Mouse (Mus musculus) limb, embryonic 11.5 days (tissue): ENCODE measurements around the gene Pdia6. TPM values are rescaled to one million over a fixed set of nuclear protein-coding genes. Genes with fewer than 3 reads are reported as not detected.
A peak's percentile ranks its signal among the peaks of the same experiment; 100 is the strongest.

Source experiments
- ATAC-seq: fragments of 200-750 bp; cut with Nextera tagmentation; 2 replicates; pipeline ENCODE4 v1.8.0; 2017; ENCODE audit warnings: low read depth; ENCODE audit not compliant: insufficient number of reproducible peaks, low FRiP score, low TSS enrichment
- DNase-seq: peaks from one replicate; pipeline ENCODE4 v3.0.0-alpha.2; 2015; ENCODE audit warnings: low spot score
- H3K27ac ChIP-seq: fragments of 300-500 bp; sonication (generic); replicated peaks from 2 replicates; pipeline ENCODE4 v1.5.1; 2014; ENCODE audit warnings: low read depth, mild to moderate bottlenecking, low read length
- H3K27me3 ChIP-seq: fragments of 300-500 bp; sonication (generic); 2 replicates; pipeline ENCODE4 v1.6.1; 2014; ENCODE audit warnings: mild to moderate bottlenecking, low read length, mixed read lengths; ENCODE audit not compliant: control insufficient read depth, insufficient read depth
- H3K36me3 ChIP-seq: fragments of 300-500 bp; sonication (generic); 2 replicates; pipeline ENCODE4 v1.6.1; 2014; ENCODE audit warnings: mild to moderate bottlenecking, low read length, moderate library complexity, mixed read lengths; ENCODE audit not compliant: control insufficient read depth, insufficient read depth
- H3K4me1 ChIP-seq: fragments of 300-500 bp; sonication (generic); 2 replicates; pipeline ENCODE4 v1.6.1; 2014; ENCODE audit warnings: low read length, mixed read lengths; ENCODE audit not compliant: control insufficient read depth, insufficient read depth
- H3K4me2 ChIP-seq: fragments of 300-500 bp; sonication (generic); 2 replicates; pipeline ENCODE4 v1.6.1; 2014; ENCODE audit warnings: low read depth, mild to moderate bottlenecking, moderate library complexity; ENCODE audit not compliant: severe bottlenecking
- H3K4me3 ChIP-seq: fragments of 300-500 bp; sonication (generic); 2 replicates; pipeline ENCODE4 v1.5.1; 2014; ENCODE audit warnings: low read depth, low read length
- H3K9ac ChIP-seq: fragments of 300-500 bp; sonication (generic); 2 replicates; pipeline ENCODE4 v1.6.1; 2014; ENCODE audit warnings: mild to moderate bottlenecking, low read length
- H3K9me3 ChIP-seq: fragments of 300-500 bp; sonication (generic); 2 replicates; pipeline ENCODE4 v1.6.1; 2016; ENCODE audit warnings: low read length; ENCODE audit not compliant: control insufficient read depth
- WGBS: fragments of 180-500 bp; shearing (Covaris S2); extraction: QIAGEN DNeasy Blood & Tissue Kit; methylation state at CpG from one replicate; pipeline ENCODE4 v1.1.7; 2014; 5-methylcytosine and 5-hydroxymethylcytosine counted together
- polyA plus RNA-seq: library from polyadenylated mRNA; unstranded; fragments of >200 nt; fragmentation: Nextera tagmentation; extraction: Ambion mirVana; gene quantifications from 2 replicates; pipeline ENCODE4 v1.2.1, GENCODE M21; 2014

The Pdia6 gene
- polyA plus RNA-seq, 1 experiment from 2014 or later: 604 TPM

GRCm38 (mm10) chr12:17230581-17230980, 35.8 kb upstream of the Pdia6 start:
- ATAC-seq: no peak
- 78% methylated on average over 5 of the region's 5 CpGs for WGBS

GRCm38 (mm10) chr12:17231513-17231912, 34.8 kb upstream of the Pdia6 start:
- no peak overlapping the region for H3K4me2 ChIP-seq
- H3K4me1 ChIP-seq: no peaks in the 10 kb centered on the region; the same call in 1 of the 2 replicates
- no peaks in the 10 kb centered on the region for H3K36me3 ChIP-seq
- H3K27me3 ChIP-seq: no peaks in the 10 kb centered on the region
- 83% methylated on average over 14 of the region's 14 CpGs for WGBS
- no peak for ATAC-seq
- H3K9ac ChIP-seq: no peak overlapping the region
- no peaks in the 10 kb centered on the region for H3K9me3 ChIP-seq
- H3K27ac ChIP-seq: no peak overlapping the region
- DNase-seq: no peak
- H3K4me3 ChIP-seq: no peak overlapping the region

More at GRCm38 (mm10) chr12:17230581-17230980, 35.8 kb upstream of the Pdia6 start:
- Histone ChIP-seq H3K4me2 (no peak overlapping the region), H3K36me3 (no peaks in the 10 kb centered on the region), H3K4me3 (no peak overlapping the region), H3K9ac (no peak overlapping the region), H3K27ac (no peak overlapping the region), H3K27me3 (no peaks in the 10 kb centered on the region), H3K9me3 (no peaks in the 10 kb centered on the region), H3K4me1 (no peaks in the 10 kb centered on the region)
- DNase-seq: no peak

DNA sequence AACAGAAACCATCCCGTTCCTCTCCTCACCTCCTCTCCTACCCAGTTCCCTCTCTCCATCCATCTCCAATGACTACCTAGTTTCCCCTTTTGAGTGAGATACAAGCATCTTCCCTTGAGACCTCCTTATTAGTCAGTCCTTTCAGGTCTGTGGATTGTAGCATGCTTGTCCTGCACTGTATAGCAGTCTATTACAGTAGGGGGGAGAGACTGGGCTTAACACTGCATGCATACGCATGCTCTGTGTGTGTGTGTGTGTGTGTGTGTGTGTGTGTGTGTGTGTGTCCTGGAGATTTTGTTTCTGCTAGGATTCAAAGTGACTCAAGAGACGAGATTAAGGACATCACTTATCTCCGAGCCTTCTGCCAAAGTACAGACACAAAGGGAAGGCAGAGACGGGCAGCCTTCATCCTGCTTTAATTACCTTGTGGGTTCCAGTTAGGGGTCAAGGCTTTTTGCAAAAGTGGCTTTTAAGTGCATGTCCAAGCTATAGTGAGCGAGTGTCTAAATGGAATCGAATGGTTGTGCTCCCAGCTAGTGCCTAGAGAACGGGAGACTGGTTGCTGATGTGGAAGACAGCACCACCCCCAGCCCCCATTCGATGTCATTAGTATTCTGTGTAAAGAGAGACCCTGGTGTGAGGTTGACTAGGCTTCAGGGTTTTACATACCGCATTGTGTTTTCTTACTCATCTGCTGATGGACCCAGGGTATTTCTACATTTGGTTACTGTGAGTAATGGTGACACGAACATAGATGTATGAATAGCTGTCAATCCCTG, 30.6 kb upstream of the Pdia6 start:
- H3K27me3 ChIP-seq: no peaks in the 10 kb centered on the region
- peaks cover 5% of the 10 kb centered on the region; the same call in 1 of the 2 replicates for H3K4me1 ChIP-seq
- WGBS: 42% methylated on average over 11 of the region's 11 CpGs
- no peak overlapping the region for H3K4me3 ChIP-seq
- no peak overlapping the region for H3K4me2 ChIP-seq
- no peaks in the 10 kb centered on the region for H3K36me3 ChIP-seq
- no peak overlapping the region for H3K9ac ChIP-seq
- DNase-seq (no peak), ATAC-seq (no peak)
- H3K9me3 ChIP-seq: peaks cover 3% of the 10 kb centered on the region; the same call in 1 of the 2 replicates
- H3K27ac ChIP-seq: no peak overlapping the region

- 31% methylated on average over 12 of the region's 12 CpGs for WGBS
- peak overlapping the region; percentile 77 for H3K27ac ChIP-seq
- H3K27me3 ChIP-seq: no peaks in the 10 kb centered on the region
- peak; percentile 55 for ATAC-seq
- no peak overlapping the region for H3K9ac ChIP-seq
- peak; percentile 68 for DNase-seq
- H3K9me3 ChIP-seq: peaks cover 3% of the 10 kb centered on the region; the same call in 1 of the 2 replicates
- no peak overlapping the region for H3K4me3 ChIP-seq
- peaks cover 5% of the 10 kb centered on the region; the same call in 1 of the 2 replicates for H3K4me1 ChIP-seq
- no peaks in the 10 kb centered on the region for H3K36me3 ChIP-seq
- H3K4me2 ChIP-seq: no peak overlapping the region
These were observed 27.5 kb upstream of the Pdia6 start for GRCm38 (mm10) chr12:17238588-17239427.

- Histone ChIP-seq H3K9ac (no peak overlapping the region), H3K4me2 (no peak overlapping the region), H3K27me3 (no peaks in the 10 kb centered on the region), H3K9me3 (peaks cover 3% of the 10 kb centered on the region; the same call in 1 of the 2 replicates), H3K36me3 (no peaks in the 10 kb centered on the region), H3K4me1 (peaks cover 5% of the 10 kb centered on the region; the same call in 1 of the 2 replicates), H3K27ac (peak overlapping the region; percentile 77), H3K4me3 (no peak overlapping the region)
- ATAC-seq (no peak), DNase-seq (no peak)
These were observed 27.0 kb upstream of the Pdia6 start for GRCm38 (mm10) chr12:17239428-17239688.

GRCm38 (mm10) chr12:17241016-17241415, 25.3 kb upstream of the Pdia6 start:
- peaks cover 3% of the 10 kb centered on the region; the same call in 1 of the 2 replicates for H3K9me3 ChIP-seq
- H3K4me3 ChIP-seq: no peak overlapping the region
- H3K4me1 ChIP-seq: peaks cover 5% of the 10 kb centered on the region; the same call in 1 of the 2 replicates
- H3K27me3 ChIP-seq: no peaks in the 10 kb centered on the region
- 85% methylated on average over 2 of the region's 2 CpGs for WGBS
- H3K27ac ChIP-seq: no peak overlapping the region
- DNase-seq (no peak), ATAC-seq (no peak)
- H3K9ac ChIP-seq: no peak overlapping the region
- no peak overlapping the region for H3K4me2 ChIP-seq
- H3K36me3 ChIP-seq: no peaks in the 10 kb centered on the region

GRCm38 (mm10) chr12:17241614-17242013, 24.7 kb upstream of the Pdia6 start:
- no peak overlapping the region for H3K4me3 ChIP-seq
- ATAC-seq (no peak), DNase-seq (no peak)
- H3K9me3 ChIP-seq: peaks cover 3% of the 10 kb centered on the region; the same call in 1 of the 2 replicates
- WGBS: 96% methylated on average over 9 of the region's 9 CpGs
- H3K27me3 ChIP-seq: no peaks in the 10 kb centered on the region
- no peaks in the 10 kb centered on the region for H3K36me3 ChIP-seq
- H3K9ac ChIP-seq: no peak overlapping the region
- 0 out of 2 replicates have a peak, but pooled peaks cover 5% of the 10 kb centered on the region for H3K4me1 ChIP-seq
- no peak overlapping the region for H3K27ac ChIP-seq
- no peak overlapping the region for H3K4me2 ChIP-seq

DNA sequence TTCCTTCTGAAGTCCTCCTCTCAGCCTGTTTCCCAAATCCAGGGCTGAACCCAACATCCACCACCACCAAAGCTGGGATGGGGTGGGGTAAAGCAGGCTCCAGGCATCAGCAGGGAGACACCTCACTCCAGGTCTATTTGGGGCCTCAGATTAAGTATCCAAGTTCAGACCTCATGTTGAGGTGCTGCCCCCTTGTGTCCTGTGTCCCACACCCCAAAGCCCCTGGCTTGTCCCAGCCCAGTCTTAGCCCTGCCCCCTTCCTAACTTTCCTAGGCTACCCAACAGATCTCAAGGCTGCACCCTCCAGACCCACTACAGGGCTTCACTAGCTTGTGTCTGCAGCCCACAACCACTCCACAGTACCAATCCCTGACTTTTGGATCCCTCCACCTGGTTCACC, 24.3 kb upstream of the Pdia6 start:
- Histone ChIP-seq H3K4me1 (0 out of 2 replicates have a peak, but pooled peaks cover 5% of the 10 kb centered on the region), H3K9ac (no peak overlapping the region), H3K36me3 (no peaks in the 10 kb centered on the region), H3K27ac (no peak overlapping the region), H3K4me3 (no peak overlapping the region), H3K4me2 (no peak overlapping the region), H3K27me3 (no peaks in the 10 kb centered on the region), H3K9me3 (peaks cover 3% of the 10 kb centered on the region; the same call in 1 of the 2 replicates)
- ATAC-seq (no peak), DNase-seq (no peak)
